Mouse (Mus musculus) kidney, adult 9 months (tissue): ENCODE measurements at regions not wholly inside any gene's neighbourhood (a gene's known extent, or its start where the extent isn't known, plus 50 kb on each side); places are given as distances from the start of the nearest gene placed in this dataset.
A peak's percentile ranks its signal among the peaks of the same experiment; 100 is the strongest.

Experiments used
- DNase-seq: peaks from one replicate; pipeline ENCODE4 v3.0.0; 2022

DNA sequence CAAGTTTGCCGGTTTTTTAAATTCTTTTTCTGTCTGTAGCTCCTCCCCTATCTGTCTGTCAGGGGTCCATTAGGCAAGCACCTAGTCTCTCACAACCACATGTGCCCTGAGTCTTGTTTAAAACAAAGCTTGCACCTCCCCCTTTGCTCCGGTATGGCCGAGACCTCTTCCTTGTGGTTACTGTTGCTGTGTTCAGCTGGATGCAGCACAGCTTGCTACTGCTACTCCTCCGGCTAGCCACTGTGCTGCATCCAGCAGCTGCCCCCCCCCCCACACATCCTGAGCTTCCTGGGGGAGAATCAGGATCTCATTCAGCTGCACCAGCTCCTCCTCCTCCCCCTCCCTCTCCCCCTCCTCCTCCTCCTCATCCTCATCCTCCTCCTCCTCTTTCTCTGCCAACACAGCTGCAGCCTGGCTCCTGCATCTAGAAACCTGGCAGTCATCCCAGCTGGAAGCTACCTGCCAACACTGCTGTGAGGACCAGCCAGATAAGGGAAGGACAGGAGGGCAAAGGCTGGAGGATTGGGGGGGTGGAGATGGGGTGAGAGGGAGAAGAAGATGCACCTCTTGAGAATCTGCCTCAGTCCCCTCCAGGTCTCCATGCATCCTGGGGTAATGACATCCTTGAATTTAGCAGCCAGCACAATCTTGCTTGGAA, 114.8 kb upstream of the Tmem260 start:
- DNase-seq: peak; percentile 28

GRCm38 (mm10) chr14:48331623-48332000, 114.3 kb upstream of the Tmem260 start:
- no peak for DNase-seq

- peak; percentile 60 for DNase-seq
Measured at GRCm38 (mm10) chr14:48332193-48332592, 113.7 kb upstream of the Tmem260 start.

- DNase-seq: peak; percentile 7
Measured at GRCm38 (mm10) chr14:48332660-48333059, 113.3 kb upstream of the Tmem260 start.

DNA sequence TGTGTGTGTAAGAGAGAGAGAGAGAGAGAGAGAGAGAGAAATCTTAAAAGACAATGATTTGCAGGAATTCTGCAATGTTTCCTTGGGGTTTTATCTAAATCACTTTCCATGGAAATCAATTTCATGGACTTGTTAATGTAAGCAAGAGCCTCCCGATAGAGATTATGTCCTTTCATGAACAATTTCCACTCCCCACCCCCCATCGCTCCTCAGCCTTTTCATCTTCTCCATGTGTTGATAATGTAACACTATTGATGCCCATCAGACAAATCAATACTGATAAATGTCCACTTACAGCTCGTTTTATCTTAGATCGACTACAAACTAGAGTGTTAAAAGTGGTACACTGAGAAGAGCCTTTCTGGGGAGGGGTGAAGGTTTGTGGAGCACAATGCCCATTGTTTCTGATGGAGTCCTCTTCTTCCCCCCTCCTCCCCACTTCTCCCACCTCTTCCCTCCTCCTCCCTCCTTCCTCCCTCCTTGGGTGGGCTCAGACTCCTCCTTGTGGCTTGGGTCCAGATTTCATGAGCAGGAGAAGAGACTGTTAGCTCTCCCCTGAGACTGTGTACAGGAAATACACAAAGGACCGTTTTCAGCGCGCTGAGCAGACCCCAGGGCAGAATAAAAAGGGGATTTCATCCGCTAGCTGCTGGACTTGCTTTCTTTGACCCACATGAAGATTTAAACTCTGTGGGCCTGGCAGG, 111.7 kb upstream of the Tmem260 start:
- no peak for DNase-seq

GRCm38 (mm10) chr14:48339434-48339833, 106.5 kb upstream of the Tmem260 start:
- no peak for DNase-seq

DNA sequence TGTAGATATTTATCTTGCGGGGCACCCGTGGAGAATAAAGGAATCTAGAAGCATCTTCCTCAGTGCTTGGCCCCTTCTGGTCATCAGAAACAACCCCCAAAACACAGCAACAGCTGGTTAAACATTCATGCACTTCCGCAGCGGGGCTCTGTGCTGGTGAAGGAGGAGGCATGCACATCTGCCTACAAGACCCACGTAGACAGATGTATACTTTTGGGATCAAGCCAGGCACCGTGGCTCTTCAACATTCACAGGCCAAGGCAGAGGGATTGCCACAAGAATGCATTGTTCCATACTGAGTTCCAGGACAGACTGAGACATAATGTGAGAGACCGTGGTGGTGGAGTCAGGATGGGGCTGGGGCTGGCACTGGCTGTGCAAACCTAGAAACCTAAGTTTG, 103.0 kb upstream of the Tmem260 start:
- no peak for DNase-seq

DNA sequence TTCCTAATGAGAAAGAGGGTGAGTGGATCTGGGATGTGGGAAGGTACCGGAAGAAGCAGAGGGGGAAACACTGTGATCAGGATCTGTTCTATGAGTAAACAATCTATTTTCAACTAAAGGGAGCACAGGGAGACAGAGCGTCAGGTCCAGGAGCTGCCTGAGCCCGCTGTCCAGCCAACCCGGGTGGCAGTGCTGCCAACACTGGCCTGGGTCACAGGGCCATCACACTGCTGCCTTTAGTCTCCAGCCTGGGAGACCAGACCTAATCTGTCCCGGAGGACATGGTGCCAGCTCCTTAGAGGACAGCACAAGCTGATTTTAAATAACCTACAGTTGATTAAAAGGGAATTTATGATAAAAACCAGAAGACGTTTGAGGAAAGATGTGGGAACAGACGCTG, 100.0 kb upstream of the Tmem260 start:
- DNase-seq: no peak

DNA sequence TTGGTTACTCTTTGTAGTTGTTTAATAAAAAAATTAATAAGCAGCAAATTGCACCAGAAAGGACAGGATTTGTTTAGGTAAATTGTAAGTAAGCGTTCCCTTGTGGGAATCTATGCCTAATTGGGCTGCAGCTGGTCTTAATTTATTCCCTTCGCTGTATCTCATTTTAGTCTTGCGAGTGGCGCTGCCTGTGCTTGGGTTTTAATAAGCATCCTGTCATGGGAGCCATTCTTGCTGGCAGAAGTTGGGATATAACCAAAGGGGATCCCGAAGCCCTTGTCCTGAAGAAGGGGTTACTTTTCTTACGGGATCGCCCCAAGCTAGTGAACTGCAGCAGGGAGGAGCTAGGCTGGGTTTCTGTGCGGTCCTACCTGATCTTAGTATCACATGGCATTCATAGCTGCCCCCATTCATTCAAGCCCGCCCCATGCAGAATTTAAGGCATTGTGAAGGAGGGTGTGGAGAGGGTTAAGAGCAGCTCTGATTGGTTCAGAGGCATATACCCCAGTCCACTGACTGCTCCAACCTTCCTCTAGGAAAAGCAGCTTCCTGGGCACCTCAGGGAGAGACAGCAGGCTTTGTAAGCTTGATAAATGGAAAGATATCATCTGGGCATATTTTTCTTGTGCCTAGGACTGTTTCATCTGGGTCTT, 96.4 kb upstream of the Tmem260 start:
- DNase-seq: no peak

- no peak for DNase-seq
Measured at GRCm38 (mm10) chr14:48351652-48352051, 94.3 kb upstream of the Tmem260 start.

DNA sequence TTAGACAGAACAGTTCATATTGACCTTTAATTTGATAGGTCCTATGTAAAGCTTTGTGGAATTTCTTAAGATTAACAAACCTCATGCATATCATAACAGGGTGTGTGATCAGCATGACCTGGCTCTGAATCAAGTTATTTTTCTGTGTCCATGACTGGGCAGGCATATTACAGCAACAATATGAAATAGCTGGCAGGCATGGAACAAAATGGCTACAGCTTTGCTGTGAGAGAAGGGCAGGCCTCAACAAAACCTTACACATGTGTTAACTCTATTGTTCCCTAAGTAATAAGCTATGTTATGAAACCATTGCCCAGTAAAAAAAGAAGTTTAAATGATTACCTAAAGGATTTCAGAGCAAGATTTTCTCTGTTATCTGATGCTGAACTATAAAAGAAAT, 93.1 kb upstream of the Tmem260 start:
- DNase-seq: no peak

- DNase-seq: no peak
Measured at GRCm38 (mm10) chr14:48354176-48354575, 91.7 kb upstream of the Tmem260 start.

DNA sequence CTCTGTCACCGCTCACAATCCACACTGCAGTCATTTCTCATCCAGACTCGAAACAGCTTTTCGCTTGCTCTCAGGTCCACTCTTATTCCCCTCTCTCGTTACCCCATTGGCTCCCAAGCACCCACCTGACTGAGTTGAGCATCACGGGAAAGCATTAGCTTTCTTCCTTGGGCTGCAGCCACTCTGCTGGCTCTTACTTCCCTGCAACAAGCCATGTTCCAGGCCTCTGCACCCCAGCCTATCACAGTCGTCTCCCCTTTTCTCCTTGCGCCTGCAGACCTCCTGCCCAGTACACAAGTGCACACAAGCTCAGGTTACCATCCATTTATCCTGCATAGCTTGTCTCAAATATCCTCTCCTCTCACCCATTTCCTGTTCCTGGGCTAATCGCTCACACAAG, 88.5 kb upstream of the Tmem260 start:
- no peak for DNase-seq

DNA sequence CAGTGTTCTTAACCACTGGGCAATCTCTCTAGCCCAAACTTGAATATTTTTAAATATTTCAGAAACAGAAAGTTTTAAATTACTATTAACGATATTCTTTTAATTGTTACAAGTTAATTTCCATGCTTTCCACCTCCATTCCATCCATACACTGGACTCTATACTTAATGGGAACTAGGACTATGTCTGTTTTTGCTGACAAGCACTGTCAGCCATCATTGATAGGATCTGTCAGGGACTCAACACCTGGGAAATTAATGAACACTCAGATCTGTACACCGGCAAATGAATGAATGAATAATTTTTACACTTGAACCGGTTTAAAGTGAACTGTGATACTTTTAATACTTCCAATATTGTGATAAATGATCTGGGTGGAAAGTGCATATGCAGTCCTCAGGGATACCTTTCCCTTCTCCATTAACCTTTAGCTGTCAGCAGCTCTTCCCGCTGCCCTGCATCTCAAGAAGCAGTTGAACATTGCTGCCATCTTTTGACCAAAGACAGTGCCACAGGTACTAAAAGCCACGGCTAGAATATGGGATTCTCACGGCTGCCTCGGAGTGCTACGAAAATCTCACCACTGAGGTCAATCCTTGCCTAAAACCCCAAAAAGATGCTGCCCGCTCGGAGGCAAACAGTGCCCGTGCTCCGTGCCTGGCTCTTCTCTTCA, 87.3 kb upstream of the Tmem260 start:
- peak; percentile 50 for DNase-seq

GRCm38 (mm10) chr14:48361820-48362219, 84.1 kb upstream of the Tmem260 start:
- DNase-seq: no peak

DNA sequence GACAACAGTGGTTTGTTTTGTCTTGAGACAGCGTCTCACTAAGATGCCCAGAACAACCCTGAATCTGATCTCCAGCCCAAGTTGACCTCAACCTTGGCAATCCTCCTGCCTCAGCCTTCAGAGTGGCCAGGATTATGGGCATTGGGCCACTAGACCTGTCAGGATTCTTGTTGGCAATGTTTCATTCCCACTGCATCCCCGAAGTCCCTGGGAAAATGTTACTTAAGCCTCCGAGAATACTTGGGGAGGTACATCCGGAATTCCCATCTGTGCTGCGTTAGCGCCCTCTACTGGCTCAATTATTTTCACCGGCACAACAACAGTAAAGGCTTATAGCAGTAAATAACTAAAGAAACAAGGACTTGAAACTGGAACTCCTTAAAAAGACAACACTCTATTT, 78.9 kb upstream of the Tmem260 start:
- peak; percentile 83 for DNase-seq

GRCm38 (mm10) chr14:48370322-48370721, 75.6 kb upstream of the Tmem260 start:
- DNase-seq: peak; percentile 76

DNA sequence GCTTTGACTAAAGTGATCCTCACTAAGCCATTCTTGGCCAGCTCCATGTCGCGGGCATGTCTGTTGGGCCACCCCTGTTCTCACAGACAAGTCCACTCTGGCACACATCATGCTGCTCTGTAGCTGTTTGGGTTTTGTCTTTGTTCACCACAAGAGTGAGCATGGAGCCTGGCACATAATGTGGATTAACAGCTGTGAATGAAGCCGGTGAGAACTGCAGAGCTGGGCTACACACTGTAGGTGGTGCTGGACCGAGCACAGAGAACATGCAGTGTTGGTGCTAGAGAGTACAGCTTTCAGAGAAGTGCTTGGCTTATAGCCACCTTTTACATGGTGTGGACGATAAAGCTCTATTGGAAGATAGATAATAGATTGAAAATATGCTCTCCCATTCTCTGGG, 74.2 kb upstream of the Tmem260 start:
- no peak for DNase-seq

- no peak for DNase-seq
Measured at GRCm38 (mm10) chr14:48376112-48376511, 69.8 kb upstream of the Tmem260 start.
